Mouse (Mus musculus): ENCODE results near the gene Nxpe2. TPM values are rescaled to one million over a fixed set of nuclear protein-coding genes. Genes with fewer than 3 reads are reported as not detected.

The Nxpe2 gene
- polyA plus RNA-seq, 1 experiment from 2014 or later = 0.44 TPM

- no peak for ATAC-seq
- H3K36me3 ChIP-seq (ENCODE audit: poor library complexity, severe bottlenecking) = no peaks in the 10 kb centered on the region
- H3K9me3 ChIP-seq (replicated peaks) = no peaks in the 10 kb centered on the region
- no peaks in the 10 kb centered on the region for H3K27me3 ChIP-seq
- H3K4me2 ChIP-seq = no peak overlapping the region
- WGBS = 88% methylated on average over 8 of the region's 8 CpGs
- no peak overlapping the region for H3K4me3 ChIP-seq
- H3K9ac ChIP-seq = no peak overlapping the region
- no peaks in the 10 kb centered on the region for H3K4me1 ChIP-seq
- no peak overlapping the region for H3K27ac ChIP-seq
Measured at GRCm38 (mm10) chr9:48284221-48284620, 69.0 kb downstream of the Nxpe2 start.

- ATAC-seq = no peak
- H3K4me1 ChIP-seq = no peaks in the 10 kb centered on the region
Measured at GRCm38 (mm10) chr9:48276831-48277230, 76.4 kb downstream of the Nxpe2 start.

More at GRCm38 (mm10) chr9:48276831-48277230, 76.4 kb downstream of the Nxpe2 start:
- no peak overlapping the region for H3K4me3 ChIP-seq
- H3K4me2 ChIP-seq = no peak overlapping the region
- H3K9me3 ChIP-seq (replicated peaks) = no peaks in the 10 kb centered on the region
- no peaks in the 10 kb centered on the region for H3K27me3 ChIP-seq
- no peak overlapping the region for H3K9ac ChIP-seq
- whole genome bisulfite sequencing = 92% methylated on average over 15 of the region's 15 CpGs
- H3K36me3 ChIP-seq (ENCODE audit: poor library complexity, severe bottlenecking) = no peaks in the 10 kb centered on the region
- H3K27ac ChIP-seq = no peak overlapping the region

Other genes starting within 250 kb of the Nxpe2 start
- gene Nxpe4, start 191.4 kb downstream of the Nxpe2 start, polyA plus RNA-seq (2015; fragmentation: Nextera tagmentation; extraction: Ambion mirVana) = 5.5 TPM in 2 replicates
- 99.8 and 105 TPM in 2 replicates for gene Rexo2, start 127.2 kb upstream of the Nxpe2 start, polyA plus RNA-seq (2015; fragmentation: Nextera tagmentation; extraction: Ambion mirVana)
- 122 TPM in 2 replicates for gene Rbm7, start 141.8 kb upstream of the Nxpe2 start, polyA plus RNA-seq (2015; fragmentation: Nextera tagmentation; extraction: Ambion mirVana)
- gene Gm5617, start 142.0 kb upstream of the Nxpe2 start, polyA plus RNA-seq (2015; fragmentation: Nextera tagmentation; extraction: Ambion mirVana) = 35.1 and 41.5 TPM in 2 replicates